22 mouse cellular contexts compared by ENCODE assay signal in the genomic region with DNA sequence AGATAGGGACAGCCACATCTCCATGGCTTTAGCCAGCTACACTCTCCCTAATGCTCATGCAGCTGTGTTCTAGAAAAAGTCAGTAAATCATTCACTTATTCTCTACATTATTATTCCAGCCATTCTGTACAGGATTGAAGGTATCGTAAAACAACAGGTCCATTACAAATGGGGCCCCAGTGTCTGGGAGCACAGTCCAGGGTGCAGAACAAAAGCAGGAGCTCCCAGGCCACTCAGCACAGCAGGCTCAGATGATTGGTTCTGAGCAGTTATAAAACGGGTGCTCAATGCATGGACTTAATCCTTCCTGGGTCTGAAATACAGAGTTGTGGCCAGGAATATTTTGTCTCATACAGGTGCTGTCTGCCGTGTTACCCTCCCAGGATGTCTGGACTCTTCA.
DNase-seq lines count a peak whose midpoint lies in the region; ATAC-seq and TF ChIP-seq lines count a peak whose summit lies in the region.
"Had no signal": no experiment of that assay in that cellular context is flagged by ENCODE, and none has a peak within 500 bp of the region (broad histone marks: within the 10 kb centered on the region; RNA-seq: fewer than 3 reads in every experiment).

No protein-coding gene starts in this region.

- H3K4me3 ChIP-seq in kidney, embryonic 15.5 days (replicated peaks) = no peak overlapping the region
- no peak overlapping the region for H3K4me3 ChIP-seq in stomach, embryonic 15.5 days (replicated peaks)
- no peak overlapping the region for H3K4me3 ChIP-seq in stomach, postnatal 0 days (ENCODE audit: low read depth, low read length)
- H3K4me3 ChIP-seq in intestine, embryonic 15.5 days (replicated peaks) = no peak overlapping the region
- no peak overlapping the region for H3K4me3 ChIP-seq in intestine, postnatal 0 days (ENCODE audit: low read depth, low read length)
- H3K4me3 ChIP-seq: embryonic facial prominence, embryonic 10.5 days; embryonic facial prominence, embryonic 12.5 days; forebrain, embryonic 13.5 days; forebrain, embryonic 15.5 days had no signal

- peaks cover 63% of the 10 kb centered on the region for H3K36me3 ChIP-seq in kidney, embryonic 15.5 days
- peaks cover 6% of the 10 kb centered on the region; the same call in 1 of the 2 replicates for H3K36me3 ChIP-seq in stomach, embryonic 15.5 days
- peaks cover 11% of the 10 kb centered on the region for H3K36me3 ChIP-seq in stomach, postnatal 0 days (ENCODE audit: control insufficient read depth, insufficient read depth, low read length)
- peaks cover 10% of the 10 kb centered on the region; the same call in 1 of the 2 replicates for H3K36me3 ChIP-seq in intestine, embryonic 15.5 days
- peaks cover 33% of the 10 kb centered on the region for H3K36me3 ChIP-seq in intestine, postnatal 0 days (ENCODE audit: control insufficient read depth, insufficient read depth)

- no peak for TF ChIP-seq EP300 in stomach, postnatal 0 days (optimal IDR thresholded peaks at IDR 0.05)

- no peak overlapping the region for H3K9ac ChIP-seq in kidney, embryonic 15.5 days
- no peak overlapping the region for H3K9ac ChIP-seq in stomach, embryonic 15.5 days
- no peak overlapping the region for H3K9ac ChIP-seq in stomach, postnatal 0 days (ENCODE audit: low read length)
- H3K9ac ChIP-seq in intestine, embryonic 15.5 days = no peak overlapping the region
- H3K9ac ChIP-seq in intestine, postnatal 0 days (ENCODE audit: low read depth, low read length) = no peak overlapping the region
- H3K9ac ChIP-seq: embryonic facial prominence, embryonic 12.5 days; forebrain, embryonic 13.5 days; forebrain, embryonic 15.5 days had no signal

- WGBS in kidney, embryonic 15.5 days = 60% methylated on average over 3 of the region's 3 CpGs
- WGBS in stomach, embryonic 15.5 days = 74% methylated on average over 3 of the region's 3 CpGs
- WGBS in stomach, postnatal 0 days = 83% methylated on average over 3 of the region's 3 CpGs
- WGBS in intestine, embryonic 15.5 days = 59% methylated on average over 3 of the region's 3 CpGs
- WGBS in intestine, postnatal 0 days = 39% methylated on average over 3 of the region's 3 CpGs

- no peak for TF ChIP-seq CTCF in stomach, postnatal 0 days (IDR thresholded peaks at IDR 0.05; ENCODE audit: low read depth)
- TF ChIP-seq CTCF in intestine, postnatal 0 days (IDR thresholded peaks at IDR 0.05; ENCODE audit: low read depth) = no peak

- H3K4me1 ChIP-seq in kidney, embryonic 15.5 days = peaks cover 2% of the 10 kb centered on the region; the same call in 1 of the 2 replicates
- no peaks in the 10 kb centered on the region for H3K4me1 ChIP-seq in stomach, embryonic 15.5 days
- no peaks in the 10 kb centered on the region for H3K4me1 ChIP-seq in stomach, postnatal 0 days (replicated peaks; ENCODE audit: control insufficient read depth, insufficient read depth)
- H3K4me1 ChIP-seq in intestine, embryonic 15.5 days (replicated peaks) = 0 out of 2 replicates have a peak, but pooled peaks cover 4% of the 10 kb centered on the region
- no peaks in the 10 kb centered on the region for H3K4me1 ChIP-seq in intestine, postnatal 0 days (replicated peaks; ENCODE audit: control insufficient read depth, insufficient read depth, low read length)
- H3K4me1 ChIP-seq: embryonic facial prominence, embryonic 10.5 days; embryonic facial prominence, embryonic 12.5 days; forebrain, embryonic 13.5 days; forebrain, embryonic 15.5 days had no signal

- no peaks in the 10 kb centered on the region for H3K27me3 ChIP-seq in kidney, embryonic 15.5 days
- H3K27me3 ChIP-seq in stomach, embryonic 15.5 days (replicated peaks) = no peaks in the 10 kb centered on the region
- H3K27me3 ChIP-seq in stomach, postnatal 0 days (ENCODE audit: control insufficient read depth, insufficient read depth, low read length) = no peaks in the 10 kb centered on the region
- H3K27me3 ChIP-seq in intestine, embryonic 15.5 days (replicated peaks) = no peaks in the 10 kb centered on the region
- no peaks in the 10 kb centered on the region for H3K27me3 ChIP-seq in intestine, postnatal 0 days (replicated peaks; ENCODE audit: control insufficient read depth, insufficient read depth, low read length)
- H3K27me3 ChIP-seq: embryonic facial prominence, embryonic 12.5 days; forebrain, embryonic 13.5 days; forebrain, embryonic 15.5 days; Patski had no signal

- no peak overlapping the region for H3K4me2 ChIP-seq in kidney, embryonic 15.5 days
- H3K4me2 ChIP-seq in stomach, embryonic 15.5 days = no peak overlapping the region
- H3K4me2 ChIP-seq in stomach, postnatal 0 days (replicated peaks; ENCODE audit: low read depth) = no peak overlapping the region
- H3K4me2 ChIP-seq in intestine, embryonic 15.5 days (replicated peaks) = peak overlapping the region; percentile 23; the same call in 1 of the 2 replicates
- H3K4me2 ChIP-seq in intestine, postnatal 0 days (replicated peaks; ENCODE audit: low read depth) = peak overlapping the region; percentile 44; the same call in 1 of the 2 replicates
- H3K4me2 ChIP-seq: embryonic facial prominence, embryonic 12.5 days; forebrain, embryonic 13.5 days; forebrain, embryonic 15.5 days had no signal

- no peaks in the 10 kb centered on the region for H3K9me3 ChIP-seq in kidney, embryonic 15.5 days (replicated peaks)
- no peaks in the 10 kb centered on the region for H3K9me3 ChIP-seq in stomach, embryonic 15.5 days
- no peaks in the 10 kb centered on the region for H3K9me3 ChIP-seq in stomach, postnatal 0 days (ENCODE audit: control insufficient read depth, low read length)
- no peaks in the 10 kb centered on the region for H3K9me3 ChIP-seq in intestine, embryonic 15.5 days
- no peaks in the 10 kb centered on the region for H3K9me3 ChIP-seq in intestine, postnatal 0 days (ENCODE audit: control insufficient read depth)
- H3K9me3 ChIP-seq: embryonic facial prominence, embryonic 10.5 days; embryonic facial prominence, embryonic 12.5 days; forebrain, embryonic 13.5 days; forebrain, embryonic 15.5 days had no signal

- no peak for DNase-seq in kidney, postnatal 10 days
- no peak for DNase-seq in stomach, postnatal 0 days (ENCODE audit: low spot score)
- DNase-seq in MN1 (ENCODE audit: low spot score) = no peak
- DNase-seq: adrenal gland, adult 8-10 months; adrenal gland, postnatal 14 days; adrenal gland, postnatal 36 days; cerebellum, adult 11-12 months; cerebellum, adult 2 months; cerebellum, adult 9-10 months; cerebellum, postnatal 10 days; cerebellum, postnatal 25 days had no signal

- peak; percentile 56; the same call in 1 of the 2 replicates for ATAC-seq in kidney, embryonic 15.5 days (replicated peaks; ENCODE audit: low FRiP score)
- ATAC-seq in stomach, embryonic 15.5 days (ENCODE audit: insufficient read depth, low FRiP score, low read depth) = peak; percentile 35; the same call in 1 of the 2 replicates
- ATAC-seq in stomach, postnatal 0 days (ENCODE audit: low FRiP score, low TSS enrichment) = no peak
- peak; percentile 94 for ATAC-seq in intestine, embryonic 15.5 days
- ATAC-seq in intestine, postnatal 0 days = peak; percentile 98
- ATAC-seq in monocyte, adult 5-6 weeks (replicated peaks; ENCODE audit: insufficient number of reproducible peaks, low FRiP score, low TSS enrichment, poor library complexity, severe bottlenecking) = no peak
- ATAC-seq: activated CD4-positive, CD25-positive, alpha-beta regulatory T cell, adult 4 months; forebrain, embryonic 13.5 days; forebrain, embryonic 15.5 days; Patski had no signal

- H3K27ac ChIP-seq in kidney, embryonic 15.5 days = no peak overlapping the region
- H3K27ac ChIP-seq in stomach, embryonic 15.5 days = no peak overlapping the region
- H3K27ac ChIP-seq in stomach, postnatal 0 days (replicated peaks) = no peak overlapping the region
- H3K27ac ChIP-seq in intestine, embryonic 15.5 days = peak overlapping the region; percentile 78
- peak overlapping the region; percentile 65 for H3K27ac ChIP-seq in intestine, postnatal 0 days (ENCODE audit: low read depth, low read length)
- H3K27ac ChIP-seq: embryonic facial prominence, embryonic 10.5 days; embryonic facial prominence, embryonic 12.5 days; forebrain, embryonic 13.5 days; forebrain, embryonic 15.5 days had no signal

Comparison
In these comparisons a context has a peak if more than half of its experiments do, and no peak if none do; other contexts are left out.
1. ATAC-seq: peak in kidney, embryonic 15.5 days (single experiment), stomach, embryonic 15.5 days (single experiment), intestine, embryonic 15.5 days (single experiment) and intestine, postnatal 0 days (single experiment); none in stomach, postnatal 0 days (single experiment) and monocyte, adult 5-6 weeks (single experiment).
2. H3K27ac ChIP-seq: peak in intestine, embryonic 15.5 days (single experiment) and intestine, postnatal 0 days (single experiment); none in kidney, embryonic 15.5 days (single experiment), stomach, embryonic 15.5 days (single experiment) and stomach, postnatal 0 days (single experiment).
3. H3K4me2 ChIP-seq: peak in intestine, embryonic 15.5 days (single experiment) and intestine, postnatal 0 days (single experiment); none in kidney, embryonic 15.5 days (single experiment), stomach, embryonic 15.5 days (single experiment) and stomach, postnatal 0 days (single experiment).